Mouse (Mus musculus): ENCODE measurements around the gene Rnf220. TPM values are rescaled to one million over a fixed set of nuclear protein-coding genes. Genes with fewer than 3 reads are reported as not detected.

Gene Rnf220
- total RNA-seq, 2 experiments from 2014 or later, result 30.5 to 31.5 TPM

DNA sequence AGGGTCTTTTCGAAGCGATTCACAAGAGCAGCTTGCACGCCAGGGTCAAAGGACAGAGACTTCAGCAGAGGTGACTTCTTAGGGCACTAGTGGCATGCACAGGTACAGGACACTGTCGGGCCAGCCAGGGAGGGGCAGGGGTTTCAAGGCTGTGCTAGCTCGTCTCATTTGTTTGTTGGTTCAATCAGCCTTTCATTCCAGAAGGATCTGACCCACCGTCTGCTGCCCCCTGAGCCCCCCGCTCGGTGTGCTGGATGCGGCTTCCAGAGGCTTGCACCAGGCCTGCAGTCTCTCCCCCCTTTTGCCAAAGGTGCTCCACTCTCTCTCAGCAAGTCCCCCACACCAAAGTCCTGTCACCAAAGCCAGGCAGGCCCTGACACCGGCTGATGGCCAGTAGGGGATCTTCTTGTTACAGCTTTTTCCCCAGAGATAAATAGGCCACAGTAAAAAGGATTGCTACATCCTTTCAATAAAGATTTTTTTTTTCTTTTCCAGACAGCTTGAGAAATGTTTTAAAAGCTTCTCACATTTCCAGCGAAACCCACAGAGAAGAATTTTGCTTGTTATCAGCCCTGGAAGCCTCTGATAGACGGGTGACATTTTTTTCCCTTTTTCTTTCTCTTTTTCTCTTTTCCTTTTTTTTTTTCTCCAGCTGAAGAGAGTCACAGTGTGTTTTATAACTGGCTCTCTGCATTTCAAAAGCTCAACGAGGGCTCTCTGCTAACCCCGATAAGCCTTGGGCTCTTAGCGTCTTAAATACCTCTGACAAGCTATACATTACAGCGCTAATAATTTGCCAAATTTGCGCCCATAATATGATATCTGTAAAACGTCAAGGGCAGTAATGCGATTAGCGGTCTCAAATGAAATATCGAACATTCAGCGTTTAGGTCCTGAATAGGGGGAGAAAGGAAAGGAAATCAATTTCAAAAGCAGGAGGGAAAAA lies 105.7 kb downstream of the Rnf220 start:
- no peak for DNase-seq (ENCODE audit: low spot score)

DNA sequence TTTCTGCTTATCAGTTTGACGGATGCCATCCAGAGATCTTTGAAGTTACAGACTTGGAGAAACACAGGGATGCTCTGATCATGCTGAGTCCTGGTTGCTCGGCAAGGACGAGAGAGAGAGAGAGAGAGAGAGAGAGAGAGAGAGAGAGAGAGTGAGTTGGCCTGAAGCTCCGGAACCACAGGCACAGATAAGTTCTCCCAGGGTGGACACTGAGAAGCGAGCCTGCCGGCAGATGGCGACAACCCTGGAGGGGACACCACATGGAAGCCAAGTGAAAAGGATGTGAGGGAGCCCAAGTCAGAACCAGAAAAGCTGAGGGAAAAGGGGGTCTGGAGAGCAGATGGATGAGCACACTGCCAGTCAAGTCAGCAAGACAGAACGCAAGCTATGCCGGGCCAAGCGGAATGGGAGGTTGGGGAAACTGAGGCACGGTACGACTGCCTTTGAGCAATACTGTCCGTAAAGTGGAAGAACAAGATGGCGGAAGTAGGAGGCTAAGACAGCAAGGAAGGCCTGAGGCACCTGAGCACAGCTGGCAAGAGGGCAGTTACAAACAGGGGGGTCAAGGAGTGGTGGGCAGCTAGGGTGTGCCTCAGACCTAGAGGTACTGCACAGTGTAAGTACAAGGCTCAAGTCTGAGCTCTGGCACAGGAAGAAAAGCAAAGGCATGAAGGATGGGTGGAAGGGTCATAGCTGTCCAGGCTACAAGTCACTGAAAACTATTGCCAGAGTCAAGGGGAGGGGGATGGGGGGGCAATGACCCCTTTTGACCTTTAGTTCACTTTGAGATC lies 107.4 kb downstream of the Rnf220 start:
- intact Hi-C loops (cut with DNase I), result no loop called here
- no peak for DNase-seq (ENCODE audit: low spot score)

More for the DNA sequence above, 105.7 kb downstream of the Rnf220 start:
- intact Hi-C loops (cut with DNase I), result no loop called here

GRCm38 (mm10) chr4:117385247-117385646 lies 111.6 kb downstream of the Rnf220 start:
- intact Hi-C loops (cut with DNase I), result no loop called here
- DNase-seq (ENCODE audit: low spot score), result no peak

GRCm38 (mm10) chr4:117381846-117382245 lies 115.0 kb downstream of the Rnf220 start:
- intact Hi-C loops (cut with DNase I), result no loop called here
- no peak for DNase-seq (ENCODE audit: low spot score)

GRCm38 (mm10) chr4:117380558-117380935 lies 116.3 kb downstream of the Rnf220 start:
- intact Hi-C loops (cut with DNase I), result no loop called here
- no peak for DNase-seq (ENCODE audit: low spot score)

DNA sequence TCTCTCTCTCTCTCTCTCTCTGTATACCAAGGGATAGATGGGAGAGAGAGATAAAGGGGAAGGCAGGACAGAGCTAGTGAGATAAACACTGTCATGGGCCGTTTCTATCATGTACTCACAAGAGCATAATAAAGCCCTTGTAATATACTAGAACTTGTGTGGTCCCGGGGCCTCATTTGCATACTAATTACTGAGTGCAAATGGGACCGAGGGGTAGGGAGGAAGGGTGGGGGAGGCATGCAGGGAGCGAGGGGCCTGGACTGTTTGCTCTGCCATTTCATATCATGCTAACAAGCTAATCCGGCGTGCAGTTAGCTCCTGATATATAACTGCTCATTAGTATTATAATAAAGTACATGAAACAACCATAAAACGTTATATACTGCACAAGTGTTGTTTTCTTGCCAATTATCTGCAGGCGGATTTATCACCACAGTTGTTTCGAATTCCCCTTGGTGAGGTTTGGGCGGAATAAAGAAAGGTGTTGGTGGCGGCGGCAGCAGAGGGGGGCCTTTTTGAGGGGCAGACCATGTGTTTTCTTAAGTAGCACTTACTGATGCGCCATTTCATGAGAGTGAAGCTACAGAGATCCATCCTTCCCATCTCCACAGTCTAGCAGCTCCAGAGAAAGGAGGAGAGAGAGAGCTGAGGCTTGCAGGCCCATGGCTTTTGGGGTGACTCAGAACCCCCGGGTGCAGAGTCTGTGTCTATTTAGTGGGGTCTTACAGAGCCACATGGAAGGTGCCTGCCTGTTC lies 116.9 kb downstream of the Rnf220 start:
- DNase-seq (ENCODE audit: low spot score), result no peak
- intact Hi-C loops (cut with DNase I), result no loop called here

DNA sequence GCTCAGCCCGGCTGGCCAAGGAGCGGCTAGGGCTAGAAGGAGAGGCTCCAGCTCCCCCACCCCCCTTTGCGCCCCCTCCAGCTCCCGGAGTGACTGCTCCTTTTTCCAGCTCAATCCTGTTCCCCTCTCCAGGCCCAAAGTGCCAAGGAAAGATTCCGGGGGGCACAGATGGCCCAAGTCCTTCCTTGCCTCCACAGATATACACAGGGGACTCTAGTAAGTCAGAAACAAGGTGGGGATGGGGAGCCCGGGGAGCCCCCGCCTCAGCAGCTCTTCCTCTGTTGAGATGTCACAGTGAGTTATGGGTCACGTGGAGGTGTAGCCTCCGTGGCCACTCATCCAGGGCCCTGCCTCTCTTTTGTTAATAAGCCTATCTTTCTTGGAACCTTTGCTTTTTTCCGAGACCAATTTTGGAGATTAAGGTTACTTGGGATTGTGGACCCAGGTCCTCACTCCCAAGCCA lies 122.7 kb downstream of the Rnf220 start:
- no peak for DNase-seq (ENCODE audit: low spot score)
- intact Hi-C loops (cut with DNase I), result no loop called here

GRCm38 (mm10) chr4:117373324-117374077 lies 123.4 kb downstream of the Rnf220 start:
- intact Hi-C loops (cut with DNase I), result no loop called here
- DNase-seq (ENCODE audit: low spot score), result no peak

- intact Hi-C loops (cut with DNase I), result no loop called here
Measured at GRCm38 (mm10) chr4:117371896-117372295, 125.0 kb downstream of the Rnf220 start.

GRCm38 (mm10) chr4:117370354-117370753 lies 126.5 kb downstream of the Rnf220 start:
- intact Hi-C loops (cut with DNase I), result no loop called here
- DNase-seq (ENCODE audit: low spot score), result no peak

More at GRCm38 (mm10) chr4:117371896-117372295, 125.0 kb downstream of the Rnf220 start:
- DNase-seq (ENCODE audit: low spot score), result no peak

- intact Hi-C loops (cut with DNase I), result no loop called here
- DNase-seq (ENCODE audit: low spot score), result no peak
Measured at GRCm38 (mm10) chr4:117369571-117369970, 127.3 kb downstream of the Rnf220 start.

DNA sequence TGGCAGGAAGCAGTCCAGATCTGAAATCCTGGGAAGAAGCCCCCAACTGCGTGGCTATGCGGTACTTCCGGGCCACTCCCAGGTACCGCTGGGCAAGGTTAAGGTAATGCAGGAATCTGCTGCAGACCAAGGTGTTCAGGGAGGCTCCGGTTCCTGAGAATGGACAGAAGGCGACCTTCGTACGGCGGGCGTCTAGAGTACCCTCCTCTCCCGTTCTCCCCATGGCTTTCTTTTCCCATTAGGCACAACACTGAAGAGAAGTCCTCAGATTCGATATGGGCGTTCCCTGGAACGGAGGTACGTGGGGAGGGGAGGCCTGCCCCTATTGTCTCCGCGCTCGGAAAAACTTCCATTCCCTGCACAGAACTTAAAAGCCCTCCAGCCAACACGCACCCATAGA lies 129.5 kb downstream of the Rnf220 start:
- no peak for DNase-seq (ENCODE audit: low spot score)
- intact Hi-C loops (cut with DNase I), result no loop called here

DNA sequence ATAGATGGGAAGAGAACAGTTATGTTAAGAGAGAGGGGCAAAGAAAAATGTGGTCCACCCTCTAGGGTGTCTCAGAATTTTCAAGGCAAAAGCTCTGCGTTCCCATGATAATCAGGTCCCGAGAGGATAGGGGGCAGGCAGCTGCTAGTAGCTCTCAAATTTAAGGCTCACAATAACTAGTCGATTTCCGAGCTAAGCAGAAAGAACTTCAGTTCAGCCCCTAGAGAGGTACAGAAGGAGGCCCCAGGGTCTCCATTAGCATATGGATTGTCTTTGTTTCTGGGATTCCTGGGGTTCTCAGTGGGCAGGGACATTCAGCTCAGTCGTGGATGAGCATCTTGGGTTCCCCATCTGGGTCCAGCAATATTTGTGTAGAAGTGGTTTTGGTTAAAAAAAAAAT lies 134.8 kb downstream of the Rnf220 start:
- intact Hi-C loops (cut with DNase I), result no loop called here
- DNase-seq (ENCODE audit: low spot score), result no peak

GRCm38 (mm10) chr4:117361558-117361873 lies 135.3 kb downstream of the Rnf220 start:
- no peak for DNase-seq (ENCODE audit: low spot score)
- intact Hi-C loops (cut with DNase I), result no loop called here

DNA sequence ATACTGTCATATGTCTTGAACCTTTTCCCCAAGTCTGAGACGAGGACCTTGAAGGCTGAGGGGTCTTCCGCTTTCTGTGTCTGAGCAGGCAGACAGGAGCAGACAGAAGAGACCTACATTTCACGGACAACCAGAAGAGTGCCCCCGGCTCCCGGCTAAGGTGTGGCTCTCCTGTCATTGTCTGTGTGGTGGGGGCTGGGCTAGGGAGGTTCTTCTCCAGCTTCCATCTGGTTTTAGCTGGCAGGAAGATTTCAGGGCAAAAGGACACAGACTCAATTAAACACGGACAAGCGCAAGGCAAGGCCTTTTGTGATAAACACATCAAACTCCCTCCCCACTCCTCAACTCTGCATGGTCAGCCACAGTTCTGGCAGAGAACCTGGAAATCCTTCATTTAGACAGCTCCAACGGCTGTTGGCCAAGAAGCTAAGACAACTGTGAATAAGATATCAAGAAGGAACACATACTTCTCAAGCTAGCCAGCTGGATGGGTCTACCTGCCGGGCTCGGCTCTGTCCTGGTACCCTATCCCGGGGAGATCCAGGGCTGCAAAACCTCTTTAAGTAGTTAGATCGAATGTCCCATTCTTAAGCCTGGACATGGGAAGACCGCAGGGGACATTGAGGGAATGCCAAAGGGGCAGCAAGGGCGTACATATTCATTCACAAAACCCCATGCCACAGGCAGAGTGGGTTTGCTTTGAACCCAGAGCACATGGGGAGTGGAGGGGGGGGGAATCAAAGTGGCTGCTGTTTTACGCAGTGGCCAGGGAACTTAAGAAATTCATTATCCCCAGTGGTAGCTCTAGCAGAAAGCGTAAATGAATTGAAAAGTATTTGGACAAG lies 135.9 kb downstream of the Rnf220 start:
- intact Hi-C loops (cut with DNase I), result no loop called here
- DNase-seq (ENCODE audit: low spot score), result no peak

DNA sequence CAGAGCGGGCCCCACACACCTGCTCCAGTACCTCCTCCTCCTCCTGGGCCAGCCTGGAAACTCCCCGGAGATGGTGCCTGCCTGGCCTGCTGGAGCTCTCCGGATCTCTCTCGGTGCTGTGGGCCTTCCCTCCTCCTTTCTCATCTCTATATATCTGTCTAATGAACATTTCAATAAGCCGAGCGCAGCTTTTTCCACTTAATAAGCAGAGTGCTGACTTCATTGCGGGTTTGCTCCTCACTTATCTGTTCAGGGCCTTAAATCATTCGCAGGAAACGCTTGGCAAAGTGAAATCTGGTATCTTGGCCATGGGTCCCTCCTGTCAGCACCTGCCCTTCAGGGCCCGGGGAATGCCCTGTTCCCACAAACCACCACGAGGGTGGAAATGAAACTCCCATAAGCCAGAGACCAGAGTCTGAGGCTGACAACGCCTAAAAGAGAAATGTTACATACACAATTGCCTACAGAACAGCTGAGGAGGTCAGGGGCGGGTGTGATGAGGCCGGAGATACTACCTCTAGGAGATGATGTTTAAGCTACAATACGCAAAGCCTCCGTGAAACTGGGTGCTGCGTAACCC lies 137.0 kb downstream of the Rnf220 start:
- intact Hi-C loops (cut with DNase I), result no loop called here
- no peak for DNase-seq (ENCODE audit: low spot score)

- DNase-seq (ENCODE audit: low spot score), result no peak
- intact Hi-C loops (cut with DNase I), result no loop called here
Measured at GRCm38 (mm10) chr4:117357917-117358316, 138.9 kb downstream of the Rnf220 start.

DNA sequence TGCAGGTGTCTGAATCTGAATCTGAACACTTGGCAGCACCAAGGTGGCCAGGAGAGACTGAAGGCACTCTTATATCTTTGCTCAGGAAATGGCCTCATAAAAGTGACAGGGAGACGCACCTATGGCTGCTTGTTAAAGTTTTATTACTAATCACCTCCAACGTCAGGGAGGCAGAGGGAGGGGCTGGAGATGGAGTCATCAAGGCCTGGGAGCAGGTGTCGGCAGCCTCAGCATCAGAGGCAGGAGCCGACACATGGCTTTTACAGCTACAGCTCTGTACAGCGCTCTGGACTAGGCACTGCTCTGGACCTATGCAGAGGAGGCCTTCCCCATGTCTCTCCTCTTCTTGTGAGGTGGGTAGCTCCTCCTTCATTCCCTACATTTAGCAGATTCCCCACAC lies 139.7 kb downstream of the Rnf220 start:
- DNase-seq (ENCODE audit: low spot score), result no peak
- intact Hi-C loops (cut with DNase I), result no loop called here
